Mouse (Mus musculus) heart, embryonic 13.5 days (tissue): ENCODE results near the gene 1700086D15Rik. TPM values are rescaled to one million over a fixed set of nuclear protein-coding genes. Genes with fewer than 3 reads are reported as not detected.

Experiments
- ATAC-seq: fragments of 200-750 bp; cut with Nextera tagmentation; 2 replicates; pipeline ENCODE4 v1.8.0; 2017; ENCODE audit warnings: moderate TSS enrichment; ENCODE audit not compliant: insufficient number of reproducible peaks, low FRiP score, low TSS enrichment; ENCODE audit errors: extremely low read depth
- H3K27ac ChIP-seq: fragments of 300-500 bp; sonication (generic); replicated peaks from 2 replicates; pipeline ENCODE4 v1.5.1; 2015; ENCODE audit warnings: moderate library complexity, mild to moderate bottlenecking, inconsistent platforms
- H3K27me3 ChIP-seq: fragments of 300-500 bp; sonication (generic); replicated peaks from 2 replicates; pipeline ENCODE4 v1.6.1; 2015; ENCODE audit warnings: mild to moderate bottlenecking, inconsistent platforms
- H3K36me3 ChIP-seq: fragments of 300-500 bp; sonication (generic); 2 replicates; pipeline ENCODE4 v1.6.1; 2015; ENCODE audit warnings: mild to moderate bottlenecking, inconsistent platforms
- H3K4me1 ChIP-seq: fragments of 300-500 bp; sonication (generic); 2 replicates; pipeline ENCODE4 v1.6.1; 2015; ENCODE audit warnings: inconsistent platforms
- H3K4me2 ChIP-seq: fragments of 300-500 bp; sonication (generic); 2 replicates; pipeline ENCODE4 v1.6.1; 2015; ENCODE audit warnings: inconsistent platforms, mild to moderate bottlenecking, moderate library complexity
- H3K4me3 ChIP-seq: fragments of 300-500 bp; sonication (generic); 2 replicates; pipeline ENCODE4 v1.5.1; 2015; ENCODE audit warnings: moderate library complexity, mild to moderate bottlenecking, inconsistent platforms
- H3K9ac ChIP-seq: fragments of 300-500 bp; sonication (generic); 2 replicates; pipeline ENCODE4 v1.6.1; 2015; ENCODE audit warnings: inconsistent platforms, mild to moderate bottlenecking, moderate library complexity
- H3K9me3 ChIP-seq: fragments of 300-500 bp; sonication (generic); 2 replicates; pipeline ENCODE4 v1.6.1; 2016; ENCODE audit warnings: inconsistent platforms
- WGBS: fragments of 180-500 bp; shearing (Covaris S2); methylation state at CpG from one replicate; pipeline ENCODE4 v1.1.7; 2015; ENCODE audit warnings: mixed read lengths; 5-methylcytosine and 5-hydroxymethylcytosine counted together
- polyA plus RNA-seq: library from polyadenylated mRNA; unstranded; fragments of >200 nt; fragmentation: Nextera tagmentation; extraction: Ambion mirVana; gene quantifications from 2 replicates; pipeline ENCODE4 v1.2.1, GENCODE M21; 2015

Gene 1700086D15Rik
- polyA plus RNA-seq, 1 experiment from 2014 or later = 0.13 TPM

DNA sequence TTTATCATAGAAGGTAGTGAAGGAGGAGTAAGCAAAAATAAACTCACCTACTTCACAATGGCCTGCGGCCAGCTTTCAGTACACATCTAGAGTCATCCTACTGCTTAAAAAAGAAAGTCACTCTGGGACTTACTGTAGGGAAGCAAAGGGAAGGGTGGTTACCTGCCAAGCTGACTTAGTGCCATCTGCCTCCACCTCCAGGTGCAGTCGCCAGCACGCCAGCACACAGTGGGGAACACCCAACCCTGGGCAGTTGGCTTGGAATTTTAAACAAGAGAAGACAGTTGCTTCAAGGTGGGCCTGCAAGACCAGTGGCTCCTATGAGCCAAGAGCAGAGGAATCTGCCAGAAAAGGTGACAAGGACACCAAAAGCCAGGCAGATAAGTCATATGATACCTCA lies 55.6 kb downstream of the 1700086D15Rik start:
- Histone ChIP-seq H3K27ac (no peak overlapping the region), H3K4me1 (peaks cover 32% of the 10 kb centered on the region), H3K4me3 (no peak overlapping the region), H3K9me3 (no peaks in the 10 kb centered on the region), H3K4me2 (no peak overlapping the region), H3K27me3 (no peaks in the 10 kb centered on the region), H3K9ac (no peak overlapping the region), H3K36me3 (no peaks in the 10 kb centered on the region)
- WGBS = 83% methylated on average over 3 of the region's 3 CpGs
- ATAC-seq = no peak

Other genes with a start within 250 kb of the 1700086D15Rik start
- gene Elac2, start 180.9 kb downstream of the 1700086D15Rik start, polyA plus RNA-seq = 19.9 and 22.0 TPM in 2 replicates
- gene Arhgap44, start 3.1 kb upstream of the 1700086D15Rik start, polyA plus RNA-seq = 10.2 and 11.8 TPM in 2 replicates
- 60.7 and 67.1 TPM in 2 replicates for gene Myocd, start 110.1 kb upstream of the 1700086D15Rik start, polyA plus RNA-seq